Mouse (Mus musculus) limb, embryonic 15.5 days (tissue): Measurements from ENCODE around the gene Nos2. TPM values are rescaled to one million over a fixed set of nuclear protein-coding genes. Genes with fewer than 3 reads are reported as not detected.
"Not testable (repeated sequence)": the region's sequence is repeated elsewhere in the genome, so short reads cannot be mapped to it uniquely, and the experiment has no call there.

Experiments
- ATAC-seq: fragments of 200-750 bp; cut with Nextera tagmentation; 2 replicates; pipeline ENCODE4 v1.8.0; 2017; ENCODE audit warnings: low read depth, moderate TSS enrichment; ENCODE audit not compliant: insufficient number of reproducible peaks, low FRiP score, low TSS enrichment
- H3K27ac ChIP-seq: fragments of 300-500 bp; sonication (generic); 2 replicates; pipeline ENCODE4 v1.5.1; 2015; ENCODE audit warnings: moderate library complexity, mild to moderate bottlenecking, inconsistent platforms
- H3K27me3 ChIP-seq: fragments of 300-500 bp; sonication (generic); 2 replicates; pipeline ENCODE4 v1.6.1; 2015; ENCODE audit warnings: inconsistent platforms
- H3K36me3 ChIP-seq: fragments of 300-500 bp; sonication (generic); 2 replicates; pipeline ENCODE4 v1.6.1; 2015; ENCODE audit warnings: inconsistent platforms
- H3K4me1 ChIP-seq: fragments of 300-500 bp; sonication (generic); 2 replicates; pipeline ENCODE4 v1.6.1; 2015; ENCODE audit warnings: inconsistent platforms
- H3K4me2 ChIP-seq: fragments of 300-500 bp; sonication (generic); 2 replicates; pipeline ENCODE4 v1.6.1; 2015; ENCODE audit warnings: mild to moderate bottlenecking, inconsistent platforms
- H3K4me3 ChIP-seq: fragments of 300-500 bp; sonication (generic); 2 replicates; pipeline ENCODE4 v1.5.1; 2015; ENCODE audit warnings: mild to moderate bottlenecking, inconsistent platforms
- H3K9ac ChIP-seq: fragments of 300-500 bp; sonication (generic); 2 replicates; pipeline ENCODE4 v1.6.1; 2015; ENCODE audit warnings: inconsistent platforms
- H3K9me3 ChIP-seq: fragments of 300-500 bp; sonication (generic); 2 replicates; pipeline ENCODE4 v1.6.1; 2016; ENCODE audit warnings: inconsistent platforms
- WGBS: fragments of 180-500 bp; shearing (Covaris S2); methylation state at CpG from one replicate; pipeline ENCODE4 v1.1.7; 2015; 5-methylcytosine and 5-hydroxymethylcytosine counted together
- polyA plus RNA-seq: library from polyadenylated mRNA; unstranded; fragments of >200 nt; fragmentation: Nextera tagmentation; extraction: Ambion mirVana; gene quantifications from 2 replicates; pipeline ENCODE4 v1.2.1, GENCODE M21; 2015

Nos2 gene
- polyA plus RNA-seq, 1 experiment from 2014 or later = 1.9 TPM

- no peak overlapping the region for H3K4me2 ChIP-seq
- no peak overlapping the region for H3K9ac ChIP-seq
- no peaks in the 10 kb centered on the region for H3K9me3 ChIP-seq
- H3K27me3 ChIP-seq = no peaks in the 10 kb centered on the region
- H3K36me3 ChIP-seq = no peaks in the 10 kb centered on the region
- no peak for ATAC-seq
- no peak overlapping the region for H3K27ac ChIP-seq
- peaks cover 4% of the 10 kb centered on the region; the same call in 1 of the 2 replicates for H3K4me1 ChIP-seq
- no peak overlapping the region for H3K4me3 ChIP-seq
- WGBS = 80% methylated on average over 4 of the region's 4 CpGs
These were observed 81.3 kb downstream of the Nos2 start for GRCm38 (mm10) chr11:79001871-79002270.

- peaks cover 4% of the 10 kb centered on the region; the same call in 1 of the 2 replicates for H3K4me1 ChIP-seq
- no peaks in the 10 kb centered on the region for H3K9me3 ChIP-seq
- H3K9ac ChIP-seq = no peak overlapping the region
- H3K4me3 ChIP-seq = no peak overlapping the region
- 0 out of 2 replicates have a peak overlapping the region, but pooled peaks have one; percentile 54 for H3K27ac ChIP-seq
- no peaks in the 10 kb centered on the region for H3K27me3 ChIP-seq
- WGBS = 52% methylated on average over 5 of the region's 5 CpGs
- no peak for ATAC-seq
- H3K4me2 ChIP-seq = no peak overlapping the region
- H3K36me3 ChIP-seq = no peaks in the 10 kb centered on the region
These were observed 82.0 kb downstream of the Nos2 start for GRCm38 (mm10) chr11:79002551-79002951.

GRCm38 (mm10) chr11:79003053-79003768, 82.6 kb downstream of the Nos2 start:
- Histone ChIP-seq H3K9ac (no peak overlapping the region), H3K4me2 (no peak overlapping the region), H3K36me3 (no peaks in the 10 kb centered on the region), H3K27me3 (no peaks in the 10 kb centered on the region), H3K4me1 (peaks cover 4% of the 10 kb centered on the region; the same call in 1 of the 2 replicates), H3K9me3 (no peaks in the 10 kb centered on the region), H3K27ac (peak overlapping the region; percentile 54; the same call in 1 of the 2 replicates), H3K4me3 (no peak overlapping the region)
- no peak for ATAC-seq
- 59% methylated on average over 11 of the region's 11 CpGs for WGBS

- Histone ChIP-seq H3K36me3 (no peaks in the 10 kb centered on the region), H3K4me2 (no peak overlapping the region), H3K27ac (no peak overlapping the region; the same call in 1 of the 2 replicates), H3K4me3 (no peak overlapping the region), H3K27me3 (no peaks in the 10 kb centered on the region), H3K4me1 (peaks cover 4% of the 10 kb centered on the region; the same call in 1 of the 2 replicates), H3K9me3 (no peaks in the 10 kb centered on the region), H3K9ac (no peak overlapping the region)
- whole genome bisulfite sequencing = 64% methylated on average over 10 of the region's 10 CpGs
- no peak for ATAC-seq
These were observed 83.4 kb downstream of the Nos2 start for GRCm38 (mm10) chr11:79003769-79004638.

GRCm38 (mm10) chr11:79005578-79006394, 85.2 kb downstream of the Nos2 start:
- peaks cover 4% of the 10 kb centered on the region; the same call in 1 of the 2 replicates for H3K4me1 ChIP-seq
- H3K4me2 ChIP-seq = no peak overlapping the region
- H3K9ac ChIP-seq = no peak overlapping the region
- no peaks in the 10 kb centered on the region for H3K27me3 ChIP-seq
- ATAC-seq = no peak
- no peaks in the 10 kb centered on the region for H3K9me3 ChIP-seq
- no peak overlapping the region for H3K27ac ChIP-seq
- no peaks in the 10 kb centered on the region for H3K36me3 ChIP-seq
- H3K4me3 ChIP-seq = no peak overlapping the region
- 85% methylated on average over 14 of the region's 14 CpGs for WGBS

- H3K4me2 ChIP-seq = no peak overlapping the region
- H3K36me3 ChIP-seq = no peaks in the 10 kb centered on the region
- no peaks in the 10 kb centered on the region for H3K27me3 ChIP-seq
- WGBS = 45% methylated on average over 5 of the region's 5 CpGs
- H3K4me1 ChIP-seq = peaks cover 4% of the 10 kb centered on the region; the same call in 1 of the 2 replicates
- H3K27ac ChIP-seq = no peak overlapping the region
- ATAC-seq = no peak
- H3K9ac ChIP-seq = no peak overlapping the region
- H3K9me3 ChIP-seq = no peaks in the 10 kb centered on the region
- H3K4me3 ChIP-seq = no peak overlapping the region
These were observed 85.8 kb downstream of the Nos2 start for GRCm38 (mm10) chr11:79006417-79006816.

- H3K27ac ChIP-seq, ATAC-seq, H3K27me3 ChIP-seq, H3K4me1 ChIP-seq, H3K4me3 ChIP-seq, H3K36me3 ChIP-seq, H3K4me2 ChIP-seq, H3K9me3 ChIP-seq, H3K9ac ChIP-seq: not testable (repeated sequence)
- 79% methylated on average over 3 of the region's 3 CpGs for WGBS
These were observed 86.8 kb downstream of the Nos2 start for GRCm38 (mm10) chr11:79007356-79007755.

- 81% methylated on average over 6 of the region's 6 CpGs for WGBS
- H3K27me3 ChIP-seq = no peaks in the 10 kb centered on the region
- H3K27ac ChIP-seq = no peak overlapping the region
- no peaks in the 10 kb centered on the region for H3K9me3 ChIP-seq
- no peak for ATAC-seq
- H3K4me3 ChIP-seq = no peak overlapping the region
- no peak overlapping the region for H3K9ac ChIP-seq
- no peak overlapping the region for H3K4me2 ChIP-seq
- no peaks in the 10 kb centered on the region for H3K36me3 ChIP-seq
- no peaks in the 10 kb centered on the region for H3K4me1 ChIP-seq
These were observed 87.6 kb downstream of the Nos2 start for GRCm38 (mm10) chr11:79008007-79008775.

- H3K36me3 ChIP-seq = no peaks in the 10 kb centered on the region
- no peak overlapping the region for H3K27ac ChIP-seq
- H3K4me3 ChIP-seq = no peak overlapping the region
- no peak overlapping the region for H3K4me2 ChIP-seq
- WGBS = 80% methylated on average over 7 of the region's 7 CpGs
- no peak for ATAC-seq
- H3K4me1 ChIP-seq = no peaks in the 10 kb centered on the region
- no peaks in the 10 kb centered on the region for H3K9me3 ChIP-seq
- no peaks in the 10 kb centered on the region for H3K27me3 ChIP-seq
- H3K9ac ChIP-seq = no peak overlapping the region
These were observed 88.3 kb downstream of the Nos2 start for GRCm38 (mm10) chr11:79008891-79009290.
